8 mouse cellular contexts compared by ENCODE assay signal in the genomic region with DNA sequence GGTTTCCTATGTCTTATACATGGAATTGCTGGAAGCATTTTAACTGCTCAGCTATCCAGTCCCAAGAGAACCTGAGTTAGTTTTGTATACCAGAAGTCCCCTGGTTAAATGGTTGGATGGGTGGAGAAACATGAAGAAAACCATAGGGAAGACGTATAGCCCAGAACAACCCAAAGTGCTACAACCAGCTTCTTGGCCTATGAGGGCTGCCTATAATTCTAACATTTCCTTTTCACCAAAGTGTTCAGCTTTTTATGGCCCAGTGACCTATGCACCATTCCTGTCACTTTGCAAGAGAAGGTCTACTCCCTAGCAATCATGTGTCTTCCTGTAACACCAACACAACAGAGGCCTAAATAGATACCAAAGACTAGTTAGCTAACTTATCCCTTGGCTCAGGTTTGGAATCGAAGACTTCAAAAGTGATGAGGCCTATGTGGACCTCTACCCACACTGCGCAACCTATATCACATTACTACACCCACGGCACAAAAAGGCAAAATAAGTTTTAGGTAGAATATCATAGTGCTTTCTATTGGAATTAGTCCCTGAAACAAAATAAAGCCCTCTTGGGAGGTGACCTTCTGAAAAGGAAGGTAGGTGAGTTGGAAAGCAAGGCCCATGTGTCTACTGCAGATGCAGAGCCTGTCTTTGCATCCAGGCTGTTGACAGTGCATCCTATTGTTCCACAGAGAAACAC. TPM values are rescaled to one million over a fixed set of nuclear protein-coding genes. Genes with fewer than 3 reads are reported as not detected.
DNase-seq lines count a peak whose midpoint lies in the region; ATAC-seq and TF ChIP-seq lines count a peak whose summit lies in the region.

No protein-coding gene starts in this region.

- ATAC-seq in forebrain, embryonic 12.5 days (ENCODE audit: low FRiP score) = no peak
- ATAC-seq in liver, embryonic 14.5 days (ENCODE audit: insufficient read depth) = no peak

- H3K79me3 ChIP-seq in C2C12 (ENCODE audit: low read depth) = no peaks in the 10 kb centered on the region

- 46% methylated on average over 4 of the region's 4 CpGs for WGBS in forebrain, embryonic 12.5 days
- WGBS in liver, embryonic 14.5 days (ENCODE audit: insufficient replicate concordance) = 44% methylated on average over 4 of the region's 4 CpGs

- H3K27me3 ChIP-seq in C2C12 (ENCODE audit: control insufficient read depth, insufficient read depth, insufficient read length) (no peaks in the 10 kb centered on the region), MEL (ENCODE audit: control insufficient read depth in 1 of 2, insufficient read depth in 2 of 2, low read length in 2 of 2) (no peaks in the 10 kb centered on the region)
- H3K27me3 ChIP-seq in forebrain, embryonic 12.5 days = no peaks in the 10 kb centered on the region
- no peaks in the 10 kb centered on the region for H3K27me3 ChIP-seq in liver, embryonic 14.5 days (ENCODE audit: control insufficient read depth, insufficient read depth, low read length)

- H3K4me2 ChIP-seq in forebrain, embryonic 12.5 days = peak overlapping the region; percentile 69
- H3K4me2 ChIP-seq in liver, embryonic 14.5 days (ENCODE audit: low read depth) = peak overlapping the region; percentile 80

- TF ChIP-seq RAD21 in MEL (IDR thresholded peaks at IDR 0.05; ENCODE audit: low read depth, low read length) = no peak

- H3K4me3 ChIP-seq in C2C12 (ENCODE audit: insufficient read depth, poor library complexity, severe bottlenecking) (peak overlapping the region; percentile 23), MEL (ENCODE audit: control insufficient read depth in 1 of 2, insufficient read depth in 1 of 2, low read depth in 2 of 2, low read length in 2 of 2) (peak overlapping the region; percentile 0 to 18; a peak in 3 of 4 replicates)
- H3K4me3 ChIP-seq in forebrain, embryonic 12.5 days (replicated peaks) = peak overlapping the region; percentile 50
- peak overlapping the region; percentile 52 to 54 for H3K4me3 ChIP-seq in liver, embryonic 14.5 days (ENCODE audit: insufficient read depth in 1 of 2, low read depth in 2 of 2, low read length in 2 of 2)

- TF ChIP-seq POLR2A in MEL (IDR thresholded peaks at IDR 0.05; ENCODE audit: control insufficient read depth in 1 of 2, insufficient read depth in 1 of 2, low read depth in 1 of 2, low read length in 2 of 2, poor library complexity in 1 of 2) = peak in 1 of 2 experiments; percentile 88; a peak in 2 of 4 replicates

- no peak for TF ChIP-seq EP300 in MEL (IDR thresholded peaks at IDR 0.05; ENCODE audit: low read depth in 1 of 2, low read length in 2 of 2)
- TF ChIP-seq EP300 in liver, embryonic 14.5 days (IDR thresholded peaks at IDR 0.05; ENCODE audit: low read depth) = peak; percentile 4; the same call in 1 of the 2 replicates

- H3K4me1 ChIP-seq in MEL (ENCODE audit: control insufficient read depth in 1 of 2, insufficient read depth in 2 of 2, low read length in 2 of 2) = peaks cover 0 to 7% of the 10 kb centered on the region in 2 experiments; a peak in 2 of 4 replicates
- H3K4me1 ChIP-seq in forebrain, embryonic 12.5 days = peaks cover 41% of the 10 kb centered on the region
- H3K4me1 ChIP-seq in liver, embryonic 14.5 days (replicated peaks; ENCODE audit: control insufficient read depth in 2 of 2, insufficient read depth in 2 of 2, low read length in 1 of 2) = peaks cover 17 to 29% of the 10 kb centered on the region in 2 experiments

- H3ac ChIP-seq in C2C12 (ENCODE audit: control insufficient read depth, insufficient read length, low read depth) = peak overlapping the region; percentile 57

- DNase-seq in MEL (ENCODE audit: low read depth, low spot score) = peak; percentile 84
- DNase-seq in liver, embryonic 14.5 days (ENCODE audit: low read depth in 3 of 3, low spot score in 3 of 3) = peak in 1 of 3 experiments; percentile 62
- DNase-seq in frontal cortex, adult 2 months (ENCODE audit: extremely low spot score in 1 of 2, low spot score in 1 of 2) = no peak
- no peak for DNase-seq in T-cell, adult 2 months (ENCODE audit: low spot score)
- DNase-seq in cerebellum, adult 11 months = no peak
- DNase-seq in ovary, postnatal 36 days (ENCODE audit: low spot score) = no peak

- H3K79me2 ChIP-seq in C2C12 (ENCODE audit: control insufficient read depth, insufficient read depth) = no peaks in the 10 kb centered on the region
- peaks cover 2% of the 10 kb centered on the region; the same call in 1 of the 2 replicates for H3K79me2 ChIP-seq in MEL (ENCODE audit: control insufficient read depth, insufficient read depth, low read length, poor library complexity)

- H3K9ac ChIP-seq in MEL (ENCODE audit: control insufficient read depth, low read depth, low read length, poor library complexity, severe bottlenecking) = peak overlapping the region; percentile 86
- peak overlapping the region; percentile 67 for H3K9ac ChIP-seq in forebrain, embryonic 12.5 days
- H3K9ac ChIP-seq in liver, embryonic 14.5 days (replicated peaks) = peak overlapping the region; percentile 98

- TF ChIP-seq CTCF in C2C12 (IDR thresholded peaks at IDR 0.05; ENCODE audit: control insufficient read depth, insufficient read depth, insufficient read length) (no peak), MEL (IDR thresholded peaks at IDR 0.05 in 2 of 3, conservative IDR thresholded peaks at IDR 0.05 in 1 of 3; ENCODE audit: control insufficient read depth in 1 of 3, insufficient read depth in 1 of 3, low read depth in 2 of 3, low read length in 3 of 3, poor library complexity in 1 of 3, severe bottlenecking in 1 of 3) (no peak)
- no peak for TF ChIP-seq CTCF in liver, embryonic 14.5 days (IDR thresholded peaks at IDR 0.05; ENCODE audit: low read depth)

- peak overlapping the region; percentile 96 for H3K27ac ChIP-seq in MEL (ENCODE audit: control insufficient read depth, low read depth, low read length)
- H3K27ac ChIP-seq in forebrain, embryonic 12.5 days = peak overlapping the region; percentile 92
- peak overlapping the region; percentile 97 for H3K27ac ChIP-seq in liver, embryonic 14.5 days

- no peaks in the 10 kb centered on the region for H3K9me3 ChIP-seq in MEL (replicated peaks; ENCODE audit: insufficient read depth, low read length)
- H3K9me3 ChIP-seq in forebrain, embryonic 12.5 days = no peaks in the 10 kb centered on the region
- no peaks in the 10 kb centered on the region for H3K9me3 ChIP-seq in liver, embryonic 14.5 days (ENCODE audit: control insufficient read depth, low read length)

- H3K36me3 ChIP-seq in C2C12 (ENCODE audit: control insufficient read depth, insufficient read depth) = no peaks in the 10 kb centered on the region
- peaks cover 0 to 18% of the 10 kb centered on the region in 2 experiments; a peak in 2 of 4 replicates for H3K36me3 ChIP-seq in MEL (ENCODE audit: control insufficient read depth in 1 of 2, insufficient read depth in 2 of 2, low read length in 2 of 2)
- no peaks in the 10 kb centered on the region for H3K36me3 ChIP-seq in forebrain, embryonic 12.5 days (replicated peaks)
- H3K36me3 ChIP-seq in liver, embryonic 14.5 days (replicated peaks; ENCODE audit: control insufficient read depth, insufficient read depth, low read depth) = no peaks in the 10 kb centered on the region

RNA-seq across cellular contexts. Expression of a gene that starts 1.1 kb away (rescaled TPM):
- 15.6 TPM for polyA plus RNA-seq in C2C12 (2012; fragmentation: generic; extraction: Trizol)
- total RNA-seq in MEL (2012; rRNA removed) = 3,336 and 3,710 TPM in 2 replicates
- 10 to 100 TPM in 1 of 2 experiments, not detected in 1; 18.4 TPM for polyA plus RNA-seq in MEL (2012; ENCODE audit: insufficient read depth in 1 of 2, insufficient read length in 2 of 2, low read depth in 1 of 2, low replicate concordance in 2 of 2, missing spikeins in 1 of 2)
- 13.8 and 14.8 TPM in 2 replicates for polyA plus RNA-seq in forebrain, embryonic 12.5 days (2016; fragmentation: Nextera tagmentation; extraction: Ambion mirVana)
- 31.3 and 51.5 TPM in 2 replicates for polyA plus RNA-seq in liver, embryonic 14.5 days (2012; rRNA removed)
- polyA plus RNA-seq in liver, embryonic 14.5 days (2014; fragmentation: Nextera tagmentation; extraction: Ambion mirVana) = 4.7 and 7.9 TPM in 2 replicates
- 1.8 TPM in 2 replicates for polyA plus RNA-seq in frontal cortex, adult 2 months (2012; rRNA removed)

RNA-seq across cellular contexts. Expression of a gene that starts 2.3 kb away (rescaled TPM):
- 15.6 TPM for polyA plus RNA-seq in C2C12 (2012; fragmentation: generic; extraction: Trizol)
- 1,435 and 1,802 TPM in 2 replicates for total RNA-seq in MEL (2012; rRNA removed)
- polyA plus RNA-seq in MEL (2012; ENCODE audit: insufficient read depth in 1 of 2, insufficient read length in 2 of 2, low read depth in 1 of 2, low replicate concordance in 2 of 2, missing spikeins in 1 of 2) = 1 to 10 TPM in 1 of 2 experiments, not detected in 1; 8.2 TPM
- 18.4 and 22.2 TPM in 2 replicates for polyA plus RNA-seq in forebrain, embryonic 12.5 days (2016; fragmentation: Nextera tagmentation; extraction: Ambion mirVana)
- 6.9 and 22.2 TPM in 2 replicates for polyA plus RNA-seq in liver, embryonic 14.5 days (2012; rRNA removed)
- 15.0 and 22.5 TPM in 2 replicates for polyA plus RNA-seq in liver, embryonic 14.5 days (2014; fragmentation: Nextera tagmentation; extraction: Ambion mirVana)
- polyA plus RNA-seq in frontal cortex, adult 2 months (2012; rRNA removed) = 1.2 and 1.5 TPM in 2 replicates

RNA-seq across cellular contexts. Expression of a gene that starts 2.6 kb away (rescaled TPM):
- polyA plus RNA-seq in C2C12 (2012; fragmentation: generic; extraction: Trizol) = 9.1 TPM
- total RNA-seq in MEL (2012; rRNA removed) = 2,215 and 3,073 TPM in 2 replicates
- polyA plus RNA-seq in MEL (2012; ENCODE audit: insufficient read depth in 1 of 2, insufficient read length in 2 of 2, low read depth in 1 of 2, low replicate concordance in 2 of 2, missing spikeins in 1 of 2) = 1 to 10 TPM in 1 of 2 experiments, not detected in 1; 6.7 TPM
- 4.8 TPM in 1 of 2 replicates, not detected in the other for polyA plus RNA-seq in forebrain, embryonic 12.5 days (2016; fragmentation: Nextera tagmentation; extraction: Ambion mirVana)
- 16.0 and 24.7 TPM in 2 replicates for polyA plus RNA-seq in liver, embryonic 14.5 days (2012; rRNA removed)
- polyA plus RNA-seq in liver, embryonic 14.5 days (2014; fragmentation: Nextera tagmentation; extraction: Ambion mirVana) = 2.2 and 4.8 TPM in 2 replicates
- polyA plus RNA-seq in frontal cortex, adult 2 months (2012; rRNA removed) = not detected in 2 replicates

RNA-seq across cellular contexts. Expression of a gene that starts 3.3 kb away (rescaled TPM):
- polyA plus RNA-seq in C2C12 (2012; fragmentation: generic; extraction: Trizol) = 3.4 TPM
- 1,196 and 2,041 TPM in 2 replicates for total RNA-seq in MEL (2012; rRNA removed)
- polyA plus RNA-seq in MEL (2012; ENCODE audit: insufficient read depth in 1 of 2, insufficient read length in 2 of 2, low read depth in 1 of 2, low replicate concordance in 2 of 2, missing spikeins in 1 of 2) = 1 to 10 TPM in 1 of 2 experiments, not detected in 1; 1.7 TPM
- polyA plus RNA-seq in forebrain, embryonic 12.5 days (2016; fragmentation: Nextera tagmentation; extraction: Ambion mirVana) = 5.8 and 5.9 TPM in 2 replicates
- 18.2 and 36.3 TPM in 2 replicates for polyA plus RNA-seq in liver, embryonic 14.5 days (2012; rRNA removed)
- polyA plus RNA-seq in liver, embryonic 14.5 days (2014; fragmentation: Nextera tagmentation; extraction: Ambion mirVana) = 4.0 and 5.0 TPM in 2 replicates
- polyA plus RNA-seq in frontal cortex, adult 2 months (2012; rRNA removed) = 0.52 and 0.80 TPM in 2 replicates

RNA-seq across cellular contexts. Expression of a gene that starts 16.3 kb away (rescaled TPM):
- polyA plus RNA-seq in C2C12 (2012; fragmentation: generic; extraction: Trizol) = 2.9 TPM
- 947 and 1,094 TPM in 2 replicates for total RNA-seq in MEL (2012; rRNA removed)
- polyA plus RNA-seq in MEL (2012; ENCODE audit: insufficient read depth in 1 of 2, insufficient read length in 2 of 2, low read depth in 1 of 2, low replicate concordance in 2 of 2, missing spikeins in 1 of 2) = 1 to 10 TPM in 1 of 2 experiments, not detected in 1; 2.7 TPM
- polyA plus RNA-seq in forebrain, embryonic 12.5 days (2016; fragmentation: Nextera tagmentation; extraction: Ambion mirVana) = 0.74 and 0.86 TPM in 2 replicates
- 24.0 and 29.5 TPM in 2 replicates for polyA plus RNA-seq in liver, embryonic 14.5 days (2012; rRNA removed)
- 0.52 and 1.1 TPM in 2 replicates for polyA plus RNA-seq in liver, embryonic 14.5 days (2014; fragmentation: Nextera tagmentation; extraction: Ambion mirVana)
- polyA plus RNA-seq in frontal cortex, adult 2 months (2012; rRNA removed) = 3.3 and 4.1 TPM in 2 replicates
